Mouse (Mus musculus) testis, postnatal 14 days (tissue): Measurements from ENCODE around the gene Pola2.
A peak's percentile ranks its signal among the peaks of the same experiment; 100 is the strongest.

Source experiments
- DNase-seq: peaks from one replicate; pipeline ENCODE4 v3.0.0; 2021; ENCODE audit warnings: low spot score

The Pola2 gene

DNA sequence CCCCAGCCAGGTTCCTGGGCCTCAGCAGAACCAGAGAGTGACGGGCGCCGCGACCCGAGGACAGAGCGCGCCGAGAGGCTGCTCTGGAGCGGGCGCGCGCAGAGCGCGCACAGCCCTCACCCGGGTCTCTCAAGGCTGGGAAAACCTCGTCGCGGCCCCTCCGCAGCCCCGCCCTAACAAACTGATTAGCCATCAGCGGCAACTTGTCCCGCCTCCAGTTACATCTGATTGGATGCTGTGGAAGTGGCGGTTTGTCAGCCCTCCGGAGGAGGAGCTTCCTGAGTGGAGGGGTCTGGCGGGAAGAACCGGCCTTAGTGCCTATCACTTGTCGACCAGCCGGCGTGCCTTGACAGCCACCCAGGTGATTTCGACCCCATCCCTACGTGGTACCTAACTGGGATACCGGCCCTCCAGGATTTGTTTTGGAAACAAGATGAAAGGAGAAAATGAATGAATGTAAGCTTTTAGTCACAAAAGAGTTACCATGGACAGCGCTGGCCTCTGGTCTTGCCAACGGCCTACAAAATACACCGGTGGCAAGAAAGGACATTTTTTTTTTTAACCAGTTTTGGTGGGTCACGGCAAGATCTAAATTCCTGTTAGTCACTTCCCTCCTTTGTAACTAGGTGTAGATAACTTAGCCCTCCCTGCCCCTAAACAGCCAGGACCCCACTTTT lies 69.9 kb downstream of the Pola2 start, which contains the start of gene Tigd3:
Gene Tigd3 (minus strand): TSS at position 148 of the 677 bp plus-strand sequence.
- peak; percentile 95 for DNase-seq

DNA sequence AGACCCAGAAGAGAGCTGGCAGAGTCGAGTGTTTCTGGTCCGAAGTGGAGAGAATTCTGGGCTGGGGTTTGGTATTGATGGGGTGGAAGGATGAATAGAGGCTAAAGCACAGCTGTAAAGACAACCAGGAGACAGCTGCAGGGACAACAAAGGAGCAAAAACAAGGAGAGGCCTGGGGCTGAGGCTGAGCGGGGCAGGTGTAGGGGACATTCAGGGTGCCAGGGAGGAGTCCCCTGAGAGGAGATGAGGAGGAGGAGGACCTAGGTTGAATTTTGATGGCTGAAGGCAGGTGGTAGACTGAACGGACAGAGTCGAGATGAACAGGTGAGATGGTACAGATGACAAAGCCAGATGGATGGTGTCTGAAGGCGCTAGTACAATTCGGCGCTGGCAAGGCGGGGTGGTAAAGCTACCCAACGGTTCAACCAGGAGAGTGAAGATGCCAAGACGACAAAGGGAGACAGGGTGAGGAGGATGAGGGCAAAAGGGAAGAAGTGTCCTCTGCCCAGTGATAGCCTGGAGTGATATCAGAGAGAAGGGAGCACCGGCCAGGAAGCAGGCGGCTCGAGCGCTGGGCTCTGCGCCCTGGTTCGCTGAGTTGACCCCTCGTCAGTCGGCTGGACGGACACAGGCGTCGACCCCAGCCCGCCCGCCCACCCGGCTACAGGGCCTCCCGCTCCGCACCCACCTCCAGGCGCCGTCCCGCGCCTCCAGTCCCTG lies 70.6 kb downstream of the Pola2 start:
- DNase-seq: no peak

DNA sequence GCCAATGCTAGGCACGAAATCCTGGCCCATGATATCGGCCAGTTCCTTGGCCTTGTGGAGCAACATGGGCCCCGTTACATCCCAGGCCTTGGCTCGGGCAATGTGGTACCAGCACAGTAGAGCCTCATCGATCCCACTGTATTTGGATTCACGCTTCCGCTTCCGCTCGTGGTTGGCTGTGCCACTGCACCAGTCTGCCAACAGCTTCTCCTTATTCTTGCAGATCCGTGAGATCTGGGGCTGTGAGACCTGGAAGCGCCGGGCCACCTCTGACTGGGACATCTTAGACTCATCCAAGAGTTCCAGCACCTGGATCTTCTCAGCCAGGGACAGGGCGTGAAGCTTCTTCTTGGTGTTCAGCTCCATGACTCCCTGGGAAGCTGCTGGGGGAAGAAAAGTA lies 71.3 kb downstream of the Pola2 start:
- no peak for DNase-seq

DNA sequence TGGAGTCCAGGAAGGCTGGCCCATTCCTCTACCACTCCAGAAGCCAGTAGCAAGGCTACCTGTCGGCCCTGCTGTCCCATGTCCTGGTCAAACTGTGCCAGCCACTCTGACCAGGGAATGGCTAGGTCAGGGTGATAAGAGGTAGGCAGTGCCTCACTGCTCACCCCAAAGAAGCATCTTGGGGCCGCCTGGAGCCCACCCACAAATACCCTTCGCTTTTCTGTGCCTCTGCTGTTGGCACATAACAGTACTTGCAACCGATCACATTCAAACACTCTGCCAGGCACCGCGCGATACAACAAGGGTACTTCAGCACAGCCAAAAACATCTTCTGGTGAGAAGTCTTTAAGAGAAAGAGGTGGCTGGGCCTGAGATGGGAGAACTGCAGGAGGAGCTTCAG lies 71.7 kb downstream of the Pola2 start:
- DNase-seq: no peak

DNA sequence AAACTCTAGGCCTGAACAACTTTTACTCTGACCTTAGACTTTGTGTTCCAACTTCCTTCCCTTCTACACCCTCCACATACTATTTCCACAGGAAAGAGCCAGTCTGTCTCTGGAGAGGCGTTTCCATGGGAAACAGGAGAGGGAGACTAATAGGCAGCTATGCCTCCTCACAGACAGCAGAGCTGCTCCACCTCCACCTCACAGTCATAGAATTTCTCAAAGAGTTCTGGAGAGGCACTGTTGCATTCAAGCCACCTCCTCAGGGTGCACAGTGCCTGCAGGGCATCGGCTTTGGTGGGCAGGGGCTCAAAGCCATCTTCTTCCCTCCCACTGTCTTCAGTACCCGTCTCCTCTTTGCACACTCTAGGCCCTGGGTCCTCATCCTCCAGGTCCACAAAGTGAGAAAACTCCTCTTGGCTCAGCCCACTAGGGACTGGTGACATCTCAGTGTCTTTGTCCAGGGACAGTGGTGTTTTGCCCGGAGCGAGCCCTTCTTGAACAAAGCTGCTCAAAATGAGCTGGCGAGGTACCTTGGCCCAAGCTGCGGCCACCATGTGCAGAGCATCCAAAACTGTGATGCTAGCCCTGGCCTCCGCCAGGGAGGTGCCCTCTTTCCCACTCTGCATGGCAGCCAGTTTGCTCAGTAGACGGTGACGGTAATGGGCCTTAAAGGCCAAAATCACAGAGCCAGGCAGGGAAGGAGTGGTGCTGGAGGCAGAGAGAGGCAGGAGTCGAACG lies 72.3 kb downstream of the Pola2 start:
- no peak for DNase-seq
